Mouse (Mus musculus) thymus, postnatal 10 days (tissue): ENCODE results near the gene Cacnb4.

ENCODE experiments used
- DNase-seq, 2 experiments: peaks; one replicate each; pipeline ENCODE4 v3.0.0; 2021; ENCODE audit warnings: low spot score in 2 of 2

The Cacnb4 gene

GRCm38 (mm10) chr2:52471545-52472291, 204.9 kb downstream of the Cacnb4 start:
- DNase-seq: no peak

- DNase-seq: no peak
These were observed 206.5 kb downstream of the Cacnb4 start for GRCm38 (mm10) chr2:52470044-52470560.

- DNase-seq: no peak
These were observed 209.0 kb downstream of the Cacnb4 start for GRCm38 (mm10) chr2:52467629-52468028.

GRCm38 (mm10) chr2:52461206-52461967, 215.2 kb downstream of the Cacnb4 start:
- DNase-seq: no peak

GRCm38 (mm10) chr2:52455606-52456479, 220.8 kb downstream of the Cacnb4 start:
- DNase-seq: no peak

GRCm38 (mm10) chr2:52449818-52450217, 226.8 kb downstream of the Cacnb4 start:
- DNase-seq: no peak

- no peak for DNase-seq
These were observed 227.7 kb downstream of the Cacnb4 start for GRCm38 (mm10) chr2:52448916-52449315.

- no peak for DNase-seq
These were observed 230.0 kb downstream of the Cacnb4 start for GRCm38 (mm10) chr2:52446648-52447047.

GRCm38 (mm10) chr2:52442125-52442524, 234.5 kb downstream of the Cacnb4 start:
- DNase-seq: no peak

GRCm38 (mm10) chr2:52440420-52441015, 236.1 kb downstream of the Cacnb4 start:
- DNase-seq: no peak

GRCm38 (mm10) chr2:52438437-52438836, 238.2 kb downstream of the Cacnb4 start:
- no peak for DNase-seq

GRCm38 (mm10) chr2:52438013-52438412, 238.6 kb downstream of the Cacnb4 start:
- no peak for DNase-seq

- no peak for DNase-seq
These were observed 240.6 kb downstream of the Cacnb4 start for GRCm38 (mm10) chr2:52435919-52436632.

GRCm38 (mm10) chr2:52433365-52433764, 243.3 kb downstream of the Cacnb4 start:
- no peak for DNase-seq

GRCm38 (mm10) chr2:52427383-52427782, 249.2 kb downstream of the Cacnb4 start:
- no peak for DNase-seq

GRCm38 (mm10) chr2:52426041-52426440, 250.6 kb downstream of the Cacnb4 start:
- no peak for DNase-seq

- no peak for DNase-seq
These were observed 251.2 kb downstream of the Cacnb4 start for GRCm38 (mm10) chr2:52425523-52425795.

GRCm38 (mm10) chr2:52424747-52425522, 251.7 kb downstream of the Cacnb4 start, which contains the start of gene Arl5a:
TSS of gene Arl5a (minus strand) at chr2:52424901.
- DNase-seq: peak; percentile 90 to 98

- DNase-seq: peak in 1 of 2 experiments; percentile 40
These were observed 252.3 kb downstream of the Cacnb4 start for GRCm38 (mm10) chr2:52424248-52424728.
